Mouse (Mus musculus) mouse trophoblast stem cell (cell line): ENCODE measurements around the gene Tbc1d2.

ENCODE experiments used
- in situ Hi-C, 2 experiments: fragments of 300-500 bp; cut with MseI, MboI; formaldehyde crosslinking; loops; 2 replicates in 1 of 2; 3 replicates in 1 of 2; pipeline ENCODE4 v1.15.1; 2025

Gene Tbc1d2

GRCm38 (mm10) chr4:46556933-46557332 is 93.1 kb downstream of the Tbc1d2 start:
- in situ Hi-C loops, result no loop called here

DNA sequence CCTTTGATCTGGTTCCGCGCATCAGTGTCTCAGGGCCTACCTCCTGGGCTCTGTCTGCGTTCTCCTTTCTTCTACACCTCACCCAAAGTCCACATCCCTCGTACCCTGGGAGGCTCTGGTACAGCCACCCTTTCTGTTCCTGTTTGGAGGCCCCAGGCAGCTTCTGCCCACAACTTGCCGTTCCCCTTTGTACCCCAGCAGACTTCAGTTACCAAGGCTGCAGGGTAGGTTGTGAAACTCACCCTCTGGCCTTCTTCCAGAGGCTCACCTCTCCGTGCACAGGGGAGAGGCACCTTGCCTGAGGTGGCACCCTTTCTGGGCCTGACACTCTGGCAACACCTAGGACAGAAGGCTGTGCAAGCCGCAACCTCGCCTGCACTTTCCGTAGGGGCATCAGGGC is 94.2 kb downstream of the Tbc1d2 start:
- in situ Hi-C loops, result no loop called here
